Mouse (Mus musculus): ENCODE data around the gene Rnf216.

Rnf216 gene

GRCm38 (mm10) chr5:143052677-143053076, 60.1 kb downstream of the Rnf216 start:
- DNase-seq: no peak

GRCm38 (mm10) chr5:143051851-143052250, 60.9 kb downstream of the Rnf216 start:
- no peak for DNase-seq

- no peak for DNase-seq
These were observed 62.5 kb downstream of the Rnf216 start for GRCm38 (mm10) chr5:143050273-143050672.

DNA sequence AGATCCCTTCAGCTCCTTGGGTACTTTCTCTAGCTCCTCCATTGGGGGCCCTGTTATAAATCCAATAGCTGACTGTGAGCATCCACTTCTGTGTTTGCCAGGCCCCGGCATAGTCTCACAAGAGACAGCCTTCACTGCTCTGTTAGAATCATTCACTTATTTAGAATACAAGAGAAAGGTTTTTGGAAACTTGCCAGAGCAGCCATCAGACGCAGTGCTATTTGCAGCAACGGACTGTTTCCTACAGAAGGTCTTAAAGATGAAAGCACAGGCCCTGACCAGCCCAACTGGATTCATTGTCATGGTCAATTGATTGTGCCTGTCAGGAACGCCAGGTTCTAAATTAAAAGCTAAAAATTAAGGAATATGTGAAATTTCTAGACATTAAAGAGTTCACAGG, 63.0 kb downstream of the Rnf216 start:
- DNase-seq: no peak

DNA sequence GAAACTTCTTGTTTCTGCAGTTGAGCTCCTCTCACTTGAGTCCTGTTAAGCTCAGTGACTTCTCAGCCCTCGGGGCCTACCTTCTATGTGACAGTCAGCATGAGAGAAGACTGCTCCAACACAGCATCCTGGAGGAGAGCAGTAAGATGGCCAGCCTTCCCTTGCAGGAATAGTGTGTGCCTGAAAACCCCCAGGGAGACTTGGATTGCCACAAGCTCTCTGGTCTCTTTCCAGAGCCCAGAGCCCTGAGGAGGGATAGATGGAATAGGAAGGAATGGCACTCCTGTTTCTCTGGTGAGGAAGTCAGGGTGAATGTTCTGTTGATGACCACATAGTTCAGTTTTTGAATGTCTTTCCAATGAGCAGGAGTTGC, 63.8 kb downstream of the Rnf216 start:
- no peak for DNase-seq

DNA sequence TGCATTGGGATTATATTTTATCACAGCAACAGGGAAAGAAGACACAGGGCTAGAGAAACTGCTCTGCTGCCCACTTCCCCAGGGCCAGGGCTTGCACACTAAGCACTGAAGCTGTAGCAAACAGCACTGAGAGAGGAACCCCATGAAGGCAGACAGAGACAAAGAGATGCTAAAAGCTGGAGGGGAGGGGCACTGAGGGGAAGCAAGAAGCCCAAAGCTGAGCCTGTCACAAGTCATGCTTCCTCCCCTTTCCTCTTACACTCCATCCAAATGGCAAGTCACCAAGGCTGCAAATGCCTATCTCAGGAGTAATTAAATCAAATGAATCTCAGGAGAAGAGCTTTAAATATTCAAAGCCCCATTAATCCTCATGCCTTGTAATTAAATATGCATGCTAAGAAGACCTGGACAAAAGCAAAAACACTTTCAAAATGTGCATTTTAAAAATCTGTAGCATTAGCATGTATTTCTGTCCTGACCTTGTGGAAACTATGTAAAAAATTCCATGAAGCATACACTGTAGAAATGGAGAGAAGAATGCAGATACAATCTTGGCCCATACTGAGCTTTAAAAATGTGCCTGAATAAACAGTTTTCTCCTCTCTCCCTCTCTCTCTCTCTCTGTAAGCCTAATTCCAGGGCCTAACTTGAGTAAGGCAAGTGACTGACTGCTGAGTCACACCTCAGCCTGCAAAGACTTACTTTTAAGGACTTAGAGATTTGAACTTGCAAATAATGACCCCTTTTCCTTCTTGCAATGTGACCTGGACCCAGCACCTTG, 64.4 kb downstream of the Rnf216 start:
- no peak for DNase-seq

DNA sequence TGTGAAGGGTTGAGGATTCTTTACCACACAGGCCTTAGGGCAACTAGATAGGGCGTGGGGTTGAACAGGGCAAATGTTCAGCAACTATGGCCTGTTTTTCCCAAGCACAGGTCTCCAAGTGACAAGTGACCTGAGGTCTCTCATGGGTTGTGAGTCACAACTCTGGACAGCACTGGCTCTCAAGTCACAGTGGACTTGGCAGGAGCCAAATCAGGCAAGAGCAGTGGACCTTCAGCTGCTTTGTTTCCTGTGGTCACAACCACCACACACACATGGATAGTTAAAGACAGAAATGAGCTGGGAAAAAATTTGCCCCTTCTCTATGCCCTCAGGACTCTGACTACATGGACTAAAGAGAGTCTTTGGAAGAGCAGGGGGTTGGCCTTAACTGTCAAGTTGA, 65.2 kb downstream of the Rnf216 start:
- no peak for DNase-seq

GRCm38 (mm10) chr5:143043902-143044301, 68.9 kb downstream of the Rnf216 start:
- peak in 1 of 2 experiments; percentile 21 for DNase-seq

GRCm38 (mm10) chr5:143043285-143043684, 69.5 kb downstream of the Rnf216 start:
- DNase-seq: peak in 1 of 2 experiments; percentile 48

GRCm38 (mm10) chr5:143038794-143039193, 74.0 kb downstream of the Rnf216 start:
- no peak for DNase-seq

DNA sequence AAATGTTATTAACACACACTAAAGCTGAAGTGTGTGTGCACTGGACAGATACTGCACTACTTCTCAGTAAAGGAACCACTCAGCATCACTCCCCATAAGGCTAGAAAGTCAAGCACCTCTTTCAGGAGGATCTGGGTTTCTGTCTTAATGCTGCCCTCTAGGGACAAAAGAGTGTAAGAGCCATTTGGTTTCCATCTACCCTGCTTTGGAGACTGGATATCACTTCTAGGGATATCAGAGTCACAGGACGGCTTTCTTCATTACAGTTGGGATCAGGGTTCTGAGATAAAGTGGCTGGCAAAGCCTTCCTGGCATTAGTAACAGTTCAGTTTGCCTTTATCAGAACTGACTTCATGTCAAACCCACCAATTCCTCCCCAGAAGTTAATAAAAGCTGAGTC, 75.6 kb downstream of the Rnf216 start:
- peak in 1 of 2 experiments; percentile 29 for DNase-seq

- DNase-seq: no peak
These were observed 76.7 kb downstream of the Rnf216 start for GRCm38 (mm10) chr5:143036052-143036451.

DNA sequence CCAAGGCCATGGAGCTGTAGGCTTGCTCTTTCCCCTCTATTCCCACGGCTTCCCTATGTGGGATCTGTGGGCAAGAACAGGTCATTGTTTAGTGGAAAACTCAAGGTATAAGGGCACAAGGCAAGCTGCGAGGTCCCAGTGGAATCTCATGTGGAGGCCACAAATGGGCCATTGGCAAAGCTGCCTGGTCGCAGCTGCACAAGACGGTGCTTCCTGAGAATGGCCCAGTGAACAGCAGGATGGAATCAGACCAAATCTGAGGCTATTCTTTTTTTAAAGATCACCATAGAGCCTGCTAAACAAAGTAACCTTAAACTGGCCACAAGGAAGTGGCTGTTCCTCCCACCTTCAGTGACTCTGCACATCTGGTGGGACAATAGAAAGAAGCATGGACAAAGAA, 77.5 kb downstream of the Rnf216 start:
- no peak for DNase-seq

- DNase-seq: no peak
These were observed 78.7 kb downstream of the Rnf216 start for GRCm38 (mm10) chr5:143034108-143034507.

- no peak for DNase-seq
These were observed 79.5 kb downstream of the Rnf216 start for GRCm38 (mm10) chr5:143033277-143033676.

DNA sequence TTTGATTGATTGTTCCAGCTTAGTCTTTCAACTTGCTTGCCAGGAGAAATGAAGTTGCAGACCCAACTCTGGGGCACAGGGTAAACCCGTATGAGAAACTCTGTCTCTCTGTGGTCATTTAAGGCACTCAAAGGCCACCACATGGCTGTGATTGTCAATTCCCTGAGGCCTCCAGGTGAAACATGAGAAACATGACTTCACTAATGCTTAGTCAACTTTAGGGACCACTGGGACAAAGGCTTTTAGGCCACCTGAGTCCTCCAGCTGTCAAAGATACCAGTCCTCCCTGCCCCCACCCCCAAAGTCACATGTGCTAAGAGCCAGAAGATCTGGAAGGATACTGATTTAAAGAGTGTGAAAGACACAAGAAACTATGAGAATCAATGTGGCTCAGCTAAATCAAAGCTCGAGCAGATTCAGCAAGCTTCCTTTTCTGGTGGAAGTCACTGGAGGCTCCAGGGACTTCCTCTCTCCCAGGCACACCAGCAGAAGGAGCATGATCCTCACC, 80.1 kb downstream of the Rnf216 start:
- no peak for DNase-seq

- no peak for DNase-seq
These were observed 81.1 kb downstream of the Rnf216 start for GRCm38 (mm10) chr5:143031681-143032080.

DNA sequence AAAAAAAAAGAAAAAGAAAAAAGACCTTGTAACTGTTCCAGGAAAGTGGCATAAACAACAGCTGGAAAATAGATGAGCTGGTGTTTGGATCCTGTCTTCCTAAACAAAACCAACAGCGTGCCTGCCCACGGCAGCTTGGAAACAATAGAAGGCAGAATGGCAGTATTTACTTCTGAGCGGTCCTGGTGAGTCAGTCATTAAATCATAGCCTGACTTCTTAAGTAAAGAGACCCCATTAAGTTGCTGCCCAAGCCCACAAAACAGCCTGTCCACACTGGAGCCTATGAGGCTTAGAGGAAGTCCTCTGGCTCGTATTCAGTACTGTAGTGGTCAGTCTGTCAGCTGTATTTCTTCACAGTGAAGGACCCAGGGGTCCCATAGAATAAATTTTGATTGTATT, 81.6 kb downstream of the Rnf216 start:
- no peak for DNase-seq

- no peak for DNase-seq
These were observed 88.9 kb downstream of the Rnf216 start for GRCm38 (mm10) chr5:143023887-143024286.

- no peak for DNase-seq
These were observed 89.8 kb downstream of the Rnf216 start for GRCm38 (mm10) chr5:143022956-143023355.

GRCm38 (mm10) chr5:143017401-143017800, 95.4 kb downstream of the Rnf216 start:
- no peak for DNase-seq

- peak in 1 of 2 experiments; percentile 15 for DNase-seq
These were observed 103.4 kb downstream of the Rnf216 start for GRCm38 (mm10) chr5:143009383-143009782.

GRCm38 (mm10) chr5:143000654-143001500, 111.9 kb downstream of the Rnf216 start:
- DNase-seq: no peak

- no peak for DNase-seq
These were observed 112.7 kb downstream of the Rnf216 start for GRCm38 (mm10) chr5:143000091-143000490.

All from cerebellum, postnatal 25 days (tissue).